Mouse (Mus musculus): ENCODE measurements at regions not wholly inside any gene's neighbourhood (a gene's known extent, or its start where the extent isn't known, plus 50 kb on each side); places are given as distances from the start of the nearest gene placed in this dataset.

DNA sequence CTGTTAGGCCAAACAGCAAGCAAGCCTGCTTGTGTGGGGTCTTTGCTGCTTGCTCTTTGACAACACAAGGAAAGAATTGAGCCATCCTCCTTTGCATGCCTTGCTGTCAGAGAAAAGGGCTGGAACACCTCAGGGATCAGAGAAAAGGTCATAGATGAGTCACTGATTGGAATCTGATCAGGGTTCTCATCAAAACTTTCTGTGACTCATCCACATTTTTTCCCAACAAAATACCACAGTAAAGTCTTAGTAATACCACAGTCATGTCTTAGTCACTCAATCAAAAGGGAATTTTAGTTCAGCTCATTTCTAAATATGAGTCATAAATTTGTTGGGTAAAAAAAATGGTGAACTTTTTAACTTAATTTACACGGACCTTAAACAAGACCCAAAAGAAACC lies 583.1 kb downstream of the Gm43517 start:
- ATAC-seq (no peak), DNase-seq (ENCODE audit: low spot score) (no peak)
- TF ChIP-seq CTCF (IDR thresholded peaks at IDR 0.05) = no peak
- TF ChIP-seq EP300 (IDR thresholded peaks at IDR 0.05) = no peak
- no peak overlapping the region for H3K4me2 ChIP-seq (replicated peaks; ENCODE audit: low read depth, low read length)
- no peak overlapping the region for H3K9ac ChIP-seq (replicated peaks; ENCODE audit: low read depth)
- no peaks in the 10 kb centered on the region for H3K4me1 ChIP-seq (ENCODE audit: insufficient read depth, low read depth, low read length)
- H3K9me3 ChIP-seq (ENCODE audit: low read length) = no peaks in the 10 kb centered on the region
- H3K27me3 ChIP-seq (replicated peaks; ENCODE audit: insufficient read depth, low read length) = no peaks in the 10 kb centered on the region
- no peaks in the 10 kb centered on the region for H3K36me3 ChIP-seq (ENCODE audit: insufficient read depth, low read length)
- no peak overlapping the region for H3K4me3 ChIP-seq (ENCODE audit: low read depth, low read length)
- no peak overlapping the region for H3K27ac ChIP-seq (ENCODE audit: low read length)
- WGBS = 50% methylated on average over 1 of the region's 1 CpGs

DNA sequence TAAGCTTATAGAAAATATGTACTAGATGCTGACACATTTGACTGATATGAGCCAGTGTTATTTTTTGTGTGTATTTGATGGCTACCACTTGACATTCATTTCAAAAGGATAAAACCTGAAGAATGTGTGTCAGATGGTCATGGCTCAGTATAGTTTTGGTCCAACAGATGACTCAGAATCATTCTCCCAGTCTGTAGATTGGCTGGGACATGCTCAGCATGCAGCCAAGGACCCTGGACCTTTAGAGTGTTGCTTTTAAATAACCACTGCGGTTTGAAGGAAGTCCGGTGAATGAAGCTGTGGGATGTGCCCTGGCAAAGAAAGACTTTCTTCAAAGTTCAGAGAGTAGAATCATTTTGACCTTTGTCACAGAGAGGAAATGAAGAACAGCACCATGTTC lies 584.6 kb downstream of the Gm43517 start:
- Histone ChIP-seq H3K9ac (replicated peaks; ENCODE audit: low read depth) (no peak overlapping the region), H3K27me3 (replicated peaks; ENCODE audit: insufficient read depth, low read length) (no peaks in the 10 kb centered on the region), H3K27ac (ENCODE audit: low read length) (no peak overlapping the region), H3K4me2 (replicated peaks; ENCODE audit: low read depth, low read length) (no peak overlapping the region), H3K4me3 (ENCODE audit: low read depth, low read length) (no peak overlapping the region), H3K9me3 (ENCODE audit: low read length) (no peaks in the 10 kb centered on the region), H3K36me3 (ENCODE audit: insufficient read depth, low read length) (no peaks in the 10 kb centered on the region), H3K4me1 (ENCODE audit: insufficient read depth, low read depth, low read length) (no peaks in the 10 kb centered on the region)
- 68% methylated on average over 2 of the region's 2 CpGs for WGBS
- no peak for TF ChIP-seq EP300 (IDR thresholded peaks at IDR 0.05)
- TF ChIP-seq CTCF (IDR thresholded peaks at IDR 0.05) = no peak
- DNase-seq (ENCODE audit: low spot score) (no peak), ATAC-seq (no peak)

- WGBS = 47% methylated on average over 2 of the region's 2 CpGs
- no peaks in the 10 kb centered on the region for H3K36me3 ChIP-seq (ENCODE audit: insufficient read depth, low read length)
- TF ChIP-seq EP300 (IDR thresholded peaks at IDR 0.05) (no peak), CTCF (IDR thresholded peaks at IDR 0.05) (no peak)
- H3K4me1 ChIP-seq (ENCODE audit: insufficient read depth, low read depth, low read length) = no peaks in the 10 kb centered on the region
- no peaks in the 10 kb centered on the region for H3K9me3 ChIP-seq (ENCODE audit: low read length)
- no peak overlapping the region for H3K9ac ChIP-seq (replicated peaks; ENCODE audit: low read depth)
- H3K27ac ChIP-seq (ENCODE audit: low read length) = no peak overlapping the region
- DNase-seq (ENCODE audit: low spot score) = peak; percentile 5
- no peak overlapping the region for H3K4me2 ChIP-seq (replicated peaks; ENCODE audit: low read depth, low read length)
- no peak for ATAC-seq
- no peaks in the 10 kb centered on the region for H3K27me3 ChIP-seq (replicated peaks; ENCODE audit: insufficient read depth, low read length)
- H3K4me3 ChIP-seq (ENCODE audit: low read depth, low read length) = no peak overlapping the region
These were observed 589.8 kb downstream of the Gm43517 start for GRCm38 (mm10) chr12:49974591-49975323.

GRCm38 (mm10) chr12:49975553-49975952 lies 590.6 kb downstream of the Gm43517 start:
- ATAC-seq = no peak
- no peaks in the 10 kb centered on the region for H3K36me3 ChIP-seq (ENCODE audit: insufficient read depth, low read length)
- no peaks in the 10 kb centered on the region for H3K9me3 ChIP-seq (ENCODE audit: low read length)
- DNase-seq (ENCODE audit: low spot score) = no peak
- H3K27me3 ChIP-seq (replicated peaks; ENCODE audit: insufficient read depth, low read length) = no peaks in the 10 kb centered on the region
- no peaks in the 10 kb centered on the region for H3K4me1 ChIP-seq (ENCODE audit: insufficient read depth, low read depth, low read length)
- no peak for TF ChIP-seq CTCF (IDR thresholded peaks at IDR 0.05)
- TF ChIP-seq EP300 (IDR thresholded peaks at IDR 0.05) = no peak
- H3K4me2 ChIP-seq (replicated peaks; ENCODE audit: low read depth, low read length) = no peak overlapping the region
- 79% methylated on average over 1 of the region's 1 CpGs for WGBS
- H3K4me3 ChIP-seq (ENCODE audit: low read depth, low read length) = no peak overlapping the region
- no peak overlapping the region for H3K9ac ChIP-seq (replicated peaks; ENCODE audit: low read depth)
- H3K27ac ChIP-seq (ENCODE audit: low read length) = no peak overlapping the region

DNA sequence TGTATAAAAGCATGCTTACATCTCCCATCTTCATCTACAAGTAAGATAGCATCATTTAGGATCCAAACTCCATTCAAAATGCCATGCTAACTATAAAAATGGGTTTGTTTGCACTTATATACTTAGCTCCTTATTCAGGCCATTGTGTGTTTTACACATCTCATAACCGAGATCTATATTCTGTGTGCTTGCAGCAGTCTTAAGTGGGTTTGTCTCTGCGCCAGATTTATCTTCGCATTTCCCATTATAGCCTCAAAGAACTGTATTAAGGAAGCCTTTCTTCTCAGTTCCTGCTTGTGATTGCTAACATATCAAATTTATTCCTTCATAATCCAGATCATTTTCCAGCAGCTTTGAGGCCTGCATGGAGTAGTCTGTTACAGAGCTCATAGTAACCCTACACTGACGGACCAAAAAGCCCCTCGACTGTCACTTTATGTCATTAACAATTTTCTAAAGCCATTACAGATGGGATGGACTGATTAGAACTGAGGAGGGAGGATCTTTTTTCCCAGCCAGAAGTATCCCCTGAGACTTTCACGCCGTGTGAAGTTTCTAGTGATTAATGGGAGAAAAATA lies 607.6 kb downstream of the Gm43517 start:
- ATAC-seq (no peak), DNase-seq (ENCODE audit: low spot score) (no peak)
- no peak for TF ChIP-seq CTCF (IDR thresholded peaks at IDR 0.05)
- no peak for TF ChIP-seq EP300 (IDR thresholded peaks at IDR 0.05)
- H3K36me3 ChIP-seq (ENCODE audit: insufficient read depth, low read length) = no peaks in the 10 kb centered on the region
- no peak overlapping the region for H3K4me3 ChIP-seq (ENCODE audit: low read depth, low read length)
- 43% methylated on average over 7 of the region's 7 CpGs for WGBS
- H3K27ac ChIP-seq (ENCODE audit: low read length) = no peak overlapping the region
- no peaks in the 10 kb centered on the region for H3K9me3 ChIP-seq (ENCODE audit: low read length)
- no peaks in the 10 kb centered on the region for H3K27me3 ChIP-seq (replicated peaks; ENCODE audit: insufficient read depth, low read length)
- no peak overlapping the region for H3K9ac ChIP-seq (replicated peaks; ENCODE audit: low read depth)
- no peak overlapping the region for H3K4me2 ChIP-seq (replicated peaks; ENCODE audit: low read depth, low read length)
- no peaks in the 10 kb centered on the region for H3K4me1 ChIP-seq (ENCODE audit: insufficient read depth, low read depth, low read length)

- Histone ChIP-seq H3K4me3 (ENCODE audit: low read depth, low read length) (no peak overlapping the region), H3K9me3 (ENCODE audit: low read length) (no peaks in the 10 kb centered on the region), H3K27me3 (replicated peaks; ENCODE audit: insufficient read depth, low read length) (no peaks in the 10 kb centered on the region), H3K36me3 (ENCODE audit: insufficient read depth, low read length) (no peaks in the 10 kb centered on the region), H3K4me1 (ENCODE audit: insufficient read depth, low read depth, low read length) (no peaks in the 10 kb centered on the region), H3K9ac (replicated peaks; ENCODE audit: low read depth) (no peak overlapping the region), H3K4me2 (replicated peaks; ENCODE audit: low read depth, low read length) (no peak overlapping the region), H3K27ac (ENCODE audit: low read length) (no peak overlapping the region)
- WGBS = 82% methylated on average over 3 of the region's 3 CpGs
- no peak for ATAC-seq
- TF ChIP-seq EP300 (IDR thresholded peaks at IDR 0.05) (no peak), CTCF (IDR thresholded peaks at IDR 0.05) (no peak)
- DNase-seq (ENCODE audit: low spot score) = no peak
These were observed 610.0 kb downstream of the Prkd1 start for GRCm38 (mm10) chr12:50038808-50039374.
